Mouse (Mus musculus) adrenal gland (tissue): ENCODE results near the gene Hey2.

Experiments used
- intact Hi-C: fragments of 180-260 bp; cut with DNase I; formaldehyde crosslinking; loops from one replicate; pipeline ENCODE4 v1.15.1; 2025

The Hey2 gene

DNA sequence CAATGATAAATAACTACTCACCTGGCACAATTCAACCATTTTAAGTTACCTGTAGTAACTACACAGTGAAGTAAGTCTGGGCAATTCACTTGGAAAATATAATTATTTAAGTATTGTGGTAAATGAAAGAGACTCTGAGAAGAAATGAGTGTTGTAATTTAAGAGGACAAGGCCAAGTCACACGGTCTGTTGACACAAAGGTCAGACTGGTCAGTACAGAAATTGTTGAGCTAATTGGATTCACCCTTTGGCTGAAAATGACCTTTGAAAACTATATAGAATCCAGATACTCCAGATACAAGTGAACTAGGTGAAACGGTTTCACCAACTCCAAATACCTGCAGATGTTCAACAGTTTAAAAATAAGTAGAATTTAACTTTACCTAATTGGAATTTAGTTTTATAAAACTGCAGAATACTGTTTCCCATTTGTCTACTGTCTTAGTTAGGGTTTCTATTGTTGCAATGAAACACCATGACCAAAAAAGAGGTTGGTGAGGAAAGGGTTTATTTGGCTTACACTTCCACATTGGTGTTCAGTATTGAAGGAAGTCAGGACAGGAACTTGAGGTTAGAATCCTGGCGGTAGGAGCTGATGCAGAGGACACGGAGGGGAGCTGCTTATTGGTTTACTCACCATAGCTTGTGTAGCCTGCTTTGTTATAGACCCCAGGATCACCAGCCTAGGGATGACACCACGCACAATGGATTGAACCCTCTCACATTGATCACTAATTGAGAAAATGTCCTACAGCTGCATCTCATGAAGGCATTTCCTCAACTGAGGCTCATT lies 45.9 kb downstream of the Hey2 start:
- intact Hi-C loops = no loop called here

DNA sequence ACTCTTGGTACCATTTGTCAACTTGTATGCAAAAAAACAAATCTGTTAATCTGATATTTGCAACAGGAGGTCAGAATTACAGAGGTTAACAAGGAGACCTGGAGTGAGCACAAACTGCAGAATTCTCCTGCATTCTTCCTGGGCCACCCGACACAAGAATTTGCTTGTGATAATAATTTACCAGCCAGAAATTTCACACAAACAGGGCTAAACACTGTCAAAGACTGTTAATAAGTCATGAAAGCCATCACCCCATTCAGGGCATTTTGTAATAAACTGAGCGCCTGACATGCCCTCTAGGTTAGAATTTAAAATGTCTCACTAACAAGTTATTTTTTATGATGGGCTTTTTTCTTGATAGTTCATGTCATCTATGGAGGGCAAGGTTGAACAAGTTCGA lies 51.6 kb downstream of the Hey2 start:
- intact Hi-C loops = no loop called here

DNA sequence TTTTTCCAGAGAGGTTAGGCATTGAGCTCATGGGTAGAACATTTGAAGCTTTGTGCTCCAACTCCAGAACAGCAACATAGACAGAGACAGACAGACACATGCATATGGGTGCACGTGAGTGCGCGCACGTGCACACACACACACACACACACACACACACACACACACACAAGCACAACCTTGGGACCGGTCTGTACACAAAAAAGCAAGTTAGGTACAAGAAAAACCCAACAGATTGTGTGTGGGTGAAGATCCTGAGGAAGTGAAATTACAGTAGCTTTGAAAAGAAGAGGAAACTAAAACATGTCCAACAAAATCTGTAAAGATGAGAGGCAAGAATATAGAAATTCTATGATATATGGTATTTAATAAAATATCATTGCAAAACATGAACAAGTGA lies 53.1 kb downstream of the Hey2 start:
- intact Hi-C loops = no loop called here

DNA sequence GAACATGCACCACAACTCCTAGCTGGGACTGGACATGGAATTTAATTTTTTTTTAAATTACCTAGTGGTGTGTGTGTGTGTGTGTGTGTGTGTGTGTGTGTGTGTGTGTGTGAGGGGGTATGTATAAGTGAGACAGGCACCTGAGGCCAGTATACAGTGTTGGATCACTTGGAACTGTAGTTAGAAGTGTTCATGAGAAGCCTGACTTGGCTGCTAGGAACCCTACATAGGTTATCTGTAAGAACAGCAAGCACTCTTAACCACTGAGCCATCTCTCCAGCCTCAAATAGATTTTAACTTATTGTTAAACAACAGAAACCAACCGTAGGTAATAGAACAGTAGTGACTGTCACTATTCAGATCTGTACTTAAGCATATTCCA lies 54.3 kb downstream of the Hey2 start:
- intact Hi-C loops = no loop called here

DNA sequence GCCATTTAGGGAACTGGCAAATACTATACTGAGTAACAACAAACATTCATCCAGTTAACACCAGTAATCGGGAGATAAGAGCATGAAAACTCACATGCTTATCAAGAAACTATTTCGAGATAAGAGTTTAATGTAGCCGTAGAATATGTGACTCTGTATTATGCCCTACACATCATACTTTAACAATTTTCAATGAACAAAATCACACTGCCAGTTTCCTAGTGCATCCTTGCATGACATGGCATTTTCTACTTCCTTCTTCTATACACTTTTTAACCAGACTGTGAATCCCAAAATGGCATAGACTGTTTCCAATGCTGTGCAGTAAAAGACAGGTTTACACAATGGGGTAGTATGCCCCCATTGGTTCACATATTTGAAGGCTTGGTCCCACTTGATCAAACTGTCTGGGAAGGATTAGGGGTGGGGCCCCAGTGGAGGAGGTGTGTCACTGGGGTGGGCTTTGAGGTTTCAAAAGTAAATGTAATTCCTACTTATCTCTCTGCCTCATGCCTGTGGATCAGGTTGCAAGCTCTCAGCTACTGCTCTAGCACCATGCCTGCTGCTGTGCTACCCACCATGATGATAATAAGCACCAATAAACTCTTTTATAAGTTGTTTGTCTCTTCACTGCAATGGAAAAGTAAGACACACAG lies 54.8 kb downstream of the Hey2 start:
- intact Hi-C loops = no loop called here

DNA sequence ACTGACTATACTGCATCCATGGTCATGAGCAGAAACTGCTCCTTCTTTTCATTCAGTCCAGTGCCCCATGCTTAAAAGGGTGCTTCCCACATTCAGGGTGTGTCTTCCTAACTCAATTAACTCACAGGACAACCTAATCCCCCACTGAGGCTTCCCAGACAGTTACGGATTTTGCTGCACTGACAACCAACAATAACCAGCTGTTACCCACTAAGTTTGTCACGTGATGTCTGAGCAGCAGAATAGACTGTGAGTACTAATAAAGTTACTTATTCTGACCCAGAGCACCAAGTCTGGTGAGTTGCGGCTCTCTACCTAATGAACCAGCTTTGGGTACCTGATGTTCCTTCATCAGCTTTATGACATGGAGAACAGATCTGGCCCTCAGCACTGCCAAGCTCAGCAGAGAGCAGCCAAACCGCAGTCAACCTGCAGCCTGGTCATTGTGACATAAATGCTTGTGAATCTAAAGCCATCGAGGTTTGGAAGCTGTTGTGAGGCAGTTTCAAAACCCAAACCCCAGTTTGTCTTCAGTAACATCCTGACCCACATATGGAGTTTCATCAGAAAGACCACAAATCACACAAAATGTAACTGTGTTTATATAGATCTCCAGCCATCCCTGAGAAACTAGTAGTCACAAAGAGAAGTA lies 56.4 kb downstream of the Hey2 start:
- intact Hi-C loops = no loop called here
